Mouse (Mus musculus): ENCODE measurements around the gene Grid2. TPM values are rescaled to one million over a fixed set of nuclear protein-coding genes. Genes with fewer than 3 reads are reported as not detected.

Grid2 gene
- total RNA-seq, 2 experiments from 2014 or later: 0.07 TPM; not detected in 1

DNA sequence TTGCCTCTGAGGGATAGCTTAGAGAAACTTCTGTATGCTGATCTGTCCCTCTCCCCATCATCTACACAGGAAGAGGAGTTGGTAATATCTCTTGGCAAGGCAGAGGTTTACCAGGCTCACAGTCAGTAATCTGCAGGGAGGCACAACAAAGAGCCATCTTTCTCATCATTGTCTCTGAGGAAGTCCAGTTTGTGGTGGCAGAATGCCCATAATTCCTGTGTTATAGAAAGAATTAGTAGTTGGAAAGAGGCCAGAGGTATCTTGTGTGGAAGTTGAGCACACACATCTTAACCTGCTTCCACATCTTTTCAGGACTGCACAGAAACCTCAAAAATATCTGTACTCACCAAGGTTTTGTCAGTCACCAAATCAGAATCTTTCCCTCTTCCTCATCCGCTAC lies 1071.3 kb downstream of the Grid2 start:
- DNase-seq: no peak

- DNase-seq: no peak
Measured at GRCm38 (mm10) chr6:64327876-64328275, 1072.2 kb downstream of the Grid2 start.

DNA sequence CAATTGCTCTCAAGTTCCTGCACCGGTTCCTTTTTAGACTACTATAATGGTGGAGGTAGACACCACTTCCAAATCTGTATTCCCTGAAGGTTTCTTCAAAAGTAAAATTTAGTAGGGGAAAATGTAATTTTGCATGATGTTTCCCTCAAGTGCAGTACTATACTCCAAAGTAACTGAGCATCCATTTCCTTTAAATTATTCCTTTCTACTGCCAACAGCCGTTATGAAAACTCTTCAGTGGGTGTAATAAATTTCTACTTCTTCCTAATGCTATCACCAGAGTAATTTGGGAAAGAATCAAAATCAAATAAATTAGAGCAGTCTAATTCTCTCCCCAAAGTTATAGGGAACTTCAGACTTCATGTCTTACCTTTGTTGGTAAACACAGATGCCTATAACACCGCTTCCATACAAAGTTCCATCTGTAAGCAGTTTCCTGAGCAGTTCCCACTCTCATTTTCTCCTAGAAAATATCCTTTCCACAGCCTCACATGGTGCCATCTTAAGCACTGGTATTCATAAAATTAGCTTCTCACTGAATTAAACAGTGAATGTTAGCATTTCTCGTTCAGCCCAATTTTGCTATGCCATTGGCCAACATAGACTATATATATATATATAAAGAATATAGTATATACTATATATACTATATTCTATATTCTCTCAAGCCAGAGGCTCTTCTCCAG lies 1142.9 kb downstream of the Grid2 start:
- no peak for DNase-seq

DNA sequence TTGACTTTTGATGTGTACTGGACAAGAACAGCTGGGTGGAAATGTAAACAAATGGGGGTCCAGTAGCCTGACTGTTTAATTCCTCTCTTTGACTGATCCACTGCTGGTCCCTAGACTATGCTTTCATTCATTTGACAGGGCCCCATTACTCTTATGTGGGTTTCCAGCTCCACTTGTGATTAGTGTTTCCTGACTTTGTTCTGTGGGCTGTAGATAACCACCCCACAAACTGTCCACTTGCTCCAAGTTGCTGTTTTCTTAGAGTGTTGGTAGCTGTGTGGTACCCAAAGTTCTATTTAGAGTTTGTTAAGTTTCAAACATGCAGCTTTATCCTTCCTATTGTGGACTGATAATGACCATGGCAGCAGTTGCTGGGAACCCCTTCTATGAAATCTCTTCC lies 1172.0 kb downstream of the Grid2 start:
- DNase-seq: no peak

- no peak for DNase-seq
Measured at GRCm38 (mm10) chr6:64428898-64429297, 1173.2 kb downstream of the Grid2 start.

DNA sequence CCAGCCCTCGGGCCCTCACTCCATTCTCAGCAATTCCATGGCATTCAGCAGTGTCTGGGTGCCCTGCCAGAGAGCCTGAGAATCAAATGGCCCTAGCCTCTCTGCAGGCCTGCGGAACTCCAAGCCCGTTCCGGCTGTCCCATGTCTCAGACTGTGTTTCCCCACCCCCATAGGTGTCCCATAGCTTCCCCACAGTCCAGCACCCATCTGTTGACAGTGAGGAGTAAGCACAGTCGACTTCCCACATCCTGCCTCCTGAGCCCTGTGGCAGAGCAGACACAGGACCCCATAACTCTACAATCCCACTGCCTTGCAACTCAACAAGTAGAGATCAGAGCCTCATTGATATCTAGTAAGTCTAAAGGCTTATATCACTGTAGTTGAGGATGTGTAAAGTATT lies 1192.5 kb downstream of the Grid2 start:
- no peak for DNase-seq

DNA sequence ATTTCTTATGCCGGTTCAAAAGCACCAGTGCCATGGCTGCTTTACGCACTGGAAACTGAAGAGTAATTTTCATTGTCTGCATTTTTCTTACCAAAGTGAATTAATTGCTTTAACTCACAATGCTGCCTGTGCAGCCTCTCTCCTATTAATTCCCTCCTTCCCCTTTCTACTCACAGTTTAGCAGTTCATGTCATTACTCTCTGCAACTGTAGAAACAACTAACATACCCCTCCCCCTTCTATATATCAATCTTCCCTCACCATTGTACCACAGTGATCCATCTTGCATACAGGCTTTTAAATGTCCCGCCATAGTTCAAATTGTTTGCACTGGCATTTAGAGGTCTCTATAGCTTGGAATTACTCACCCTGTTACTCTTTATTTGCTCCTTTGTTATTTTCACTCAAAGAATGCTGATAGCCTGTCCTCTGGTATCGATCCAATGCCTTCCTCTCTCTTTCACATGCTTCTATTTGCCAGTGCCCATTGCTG lies 1193.2 kb downstream of the Grid2 start:
- no peak for DNase-seq

- no peak for DNase-seq
Measured at GRCm38 (mm10) chr6:64450770-64451169, 1195.1 kb downstream of the Grid2 start.

DNA sequence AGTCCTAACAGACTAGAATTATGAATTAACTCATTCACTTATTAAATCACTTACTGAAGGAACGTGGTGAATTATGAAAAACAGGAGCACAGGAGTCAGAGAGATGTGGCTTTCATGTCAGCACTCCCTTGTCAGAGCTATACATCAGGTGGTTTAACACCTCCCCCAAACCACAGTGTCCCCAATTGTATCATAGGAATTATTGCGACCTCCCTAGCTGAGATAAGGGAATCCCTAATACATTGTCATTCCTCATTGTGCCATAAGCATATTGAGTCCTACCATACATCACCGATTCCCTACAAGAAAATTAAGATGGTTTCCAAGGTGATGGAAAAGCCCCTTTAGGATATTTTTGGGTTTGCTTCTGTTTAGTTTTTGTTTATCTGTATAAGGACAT lies 1224.2 kb downstream of the Grid2 start:
- DNase-seq: no peak

DNA sequence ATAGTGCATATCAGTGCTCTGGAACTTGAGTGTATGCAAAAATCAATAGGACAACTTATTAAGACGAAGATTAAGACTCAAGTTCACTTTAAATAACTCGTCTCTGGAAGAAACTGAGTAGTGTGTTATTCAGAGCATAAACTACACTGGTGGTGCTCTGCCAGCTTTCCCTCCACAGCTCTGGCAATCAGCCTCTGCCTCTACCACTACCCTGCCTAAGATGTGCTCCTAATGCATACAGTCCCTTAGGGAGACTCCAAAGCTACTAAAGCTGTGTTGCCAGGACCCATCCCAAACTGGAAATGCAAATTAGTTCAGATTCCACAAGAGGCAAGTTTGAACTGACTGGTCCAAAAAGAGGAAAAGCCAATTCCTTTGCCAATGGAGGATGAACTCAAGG lies 1224.9 kb downstream of the Grid2 start:
- no peak for DNase-seq

- no peak for DNase-seq
Measured at GRCm38 (mm10) chr6:64490313-64491067, 1234.8 kb downstream of the Grid2 start.

- DNase-seq: no peak
Measured at GRCm38 (mm10) chr6:64504394-64504793, 1248.7 kb downstream of the Grid2 start.

GRCm38 (mm10) chr6:64542168-64542567 lies 1286.5 kb downstream of the Grid2 start:
- DNase-seq: no peak

DNA sequence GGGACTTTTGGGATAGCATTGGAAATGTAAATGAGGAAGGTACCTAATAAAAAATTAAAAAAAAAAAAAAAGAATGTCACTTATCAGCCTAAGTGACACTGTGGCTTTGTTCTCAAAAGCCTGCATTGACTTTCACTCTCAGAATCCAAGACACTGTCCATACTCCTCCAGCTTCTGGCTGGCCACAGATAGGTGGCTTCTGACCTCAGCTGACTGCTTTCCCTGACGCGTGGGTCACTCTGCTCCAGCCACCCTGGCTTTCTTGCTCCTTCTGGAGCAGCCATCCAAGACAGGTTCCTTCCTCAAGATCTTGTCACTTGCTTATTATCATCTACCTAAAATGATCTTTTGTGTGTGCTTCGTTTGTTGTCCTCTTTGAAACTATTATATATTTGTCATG lies 1298.0 kb downstream of the Grid2 start:
- no peak for DNase-seq

DNA sequence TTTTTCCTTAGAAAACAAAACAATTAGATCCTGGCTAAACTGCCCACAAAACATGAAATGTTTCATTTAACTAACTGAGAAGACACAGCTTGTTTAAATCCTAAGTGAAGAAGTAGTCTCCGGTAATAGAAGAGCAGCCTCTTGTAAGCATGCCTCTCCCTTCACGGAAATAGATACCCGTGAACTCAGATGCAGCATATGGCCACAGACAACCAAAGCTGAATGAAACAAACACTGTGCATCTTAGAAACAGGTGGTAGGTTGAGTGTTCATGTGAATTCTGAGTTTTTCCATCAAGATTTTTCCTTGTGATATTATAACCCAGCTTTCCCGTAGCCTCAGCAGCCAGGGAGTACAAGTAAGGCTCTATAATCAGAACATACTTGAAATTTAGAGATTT lies 1299.5 kb downstream of the Grid2 start:
- no peak for DNase-seq

DNA sequence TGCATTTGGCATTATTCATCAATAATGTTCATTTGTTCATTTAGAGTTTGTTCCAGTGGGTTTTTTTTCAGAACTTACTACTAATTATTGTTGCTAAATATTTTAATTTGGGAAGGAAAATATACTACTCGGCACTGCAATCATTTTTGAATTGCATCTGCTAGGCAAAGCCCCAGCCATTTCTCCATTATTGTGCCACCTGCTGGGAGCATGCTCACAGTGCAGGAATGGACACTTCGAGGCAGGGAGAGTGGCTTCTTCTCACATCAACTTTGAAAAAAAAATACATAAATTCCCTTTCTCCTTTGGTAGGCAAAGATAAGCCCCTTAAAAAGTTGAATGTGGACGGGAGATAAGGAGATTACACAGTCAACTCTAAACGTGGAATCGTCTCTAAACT lies 1312.9 kb downstream of the Grid2 start:
- DNase-seq: peak; percentile 15 to 23

- no peak for DNase-seq
Measured at GRCm38 (mm10) chr6:64581338-64581737, 1325.7 kb downstream of the Grid2 start.

DNA sequence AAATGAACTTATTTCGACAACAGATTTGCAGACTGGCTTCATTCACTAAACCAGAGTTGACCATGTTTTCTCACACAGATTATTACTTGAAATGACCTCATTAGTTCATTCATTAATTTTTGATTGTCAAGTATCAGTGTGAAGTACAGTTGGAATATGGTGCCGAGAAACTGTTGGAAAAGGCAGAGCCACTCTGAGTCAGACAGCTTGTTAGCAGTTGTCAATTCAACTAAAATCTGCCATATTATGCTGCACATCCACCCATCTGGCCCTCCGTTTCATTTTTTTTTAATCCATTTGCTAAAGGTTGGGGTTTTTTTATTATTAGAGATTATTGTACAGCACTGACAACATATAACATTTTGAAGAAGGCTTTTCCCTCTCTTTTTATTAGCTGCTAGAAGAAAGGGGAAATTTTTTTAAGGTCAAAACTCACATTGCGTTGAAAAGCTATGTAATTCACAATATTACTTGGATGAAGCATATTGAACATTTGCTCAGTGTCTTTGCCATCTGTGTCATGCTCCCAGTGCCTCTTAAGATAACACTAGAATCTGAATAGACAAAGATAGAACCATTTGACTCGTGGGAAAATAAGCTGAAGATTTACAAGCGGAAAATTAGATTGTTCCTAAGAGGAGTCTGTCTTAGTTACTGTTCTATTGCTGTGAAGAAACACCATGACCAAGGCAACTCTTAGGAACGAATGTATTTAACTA lies 1333.0 kb downstream of the Grid2 start:
- no peak for DNase-seq

GRCm38 (mm10) chr6:64596261-64596660 lies 1340.6 kb downstream of the Grid2 start:
- DNase-seq: no peak

DNA sequence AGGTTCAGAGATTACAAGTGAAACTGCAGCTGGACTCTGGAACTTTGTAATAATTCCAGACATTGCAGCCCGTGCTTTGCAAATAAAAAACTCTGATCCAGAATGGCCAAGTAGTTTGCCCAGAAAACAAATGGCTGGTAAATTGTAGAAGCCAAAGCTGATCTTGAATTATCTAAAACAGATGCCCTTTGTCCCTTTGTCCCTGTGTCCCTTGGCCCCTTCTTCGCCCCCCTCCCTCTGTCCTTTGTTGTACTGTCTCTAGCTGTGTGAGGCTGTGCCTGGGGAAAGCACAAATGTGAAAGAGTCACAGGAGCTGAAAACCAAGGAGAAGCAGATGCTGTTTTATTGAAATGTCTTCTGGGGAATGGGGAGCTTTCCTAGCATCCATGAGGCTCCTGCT lies 1341.2 kb downstream of the Grid2 start:
- no peak for DNase-seq

DNA sequence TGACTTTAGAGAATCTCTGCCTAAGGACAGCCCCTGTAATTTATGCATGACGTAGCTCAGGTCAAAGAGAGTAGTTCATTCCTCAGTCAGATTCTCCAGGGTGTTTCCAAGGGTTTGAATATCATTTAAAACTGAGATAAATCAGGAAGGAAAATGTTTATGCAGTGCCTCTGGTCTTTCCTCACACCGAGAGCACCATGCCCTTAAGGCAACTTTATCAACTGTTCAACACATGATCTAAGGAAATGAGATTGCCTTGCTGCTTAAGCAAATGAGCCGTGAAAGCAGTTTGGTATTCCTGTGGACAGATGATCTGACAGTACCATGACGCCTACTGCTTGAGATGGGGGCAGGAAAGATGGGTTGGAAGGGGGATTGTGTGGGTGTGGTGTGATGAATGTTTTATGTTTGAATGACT lies 1342.5 kb downstream of the Grid2 start:
- no peak for DNase-seq

DNA sequence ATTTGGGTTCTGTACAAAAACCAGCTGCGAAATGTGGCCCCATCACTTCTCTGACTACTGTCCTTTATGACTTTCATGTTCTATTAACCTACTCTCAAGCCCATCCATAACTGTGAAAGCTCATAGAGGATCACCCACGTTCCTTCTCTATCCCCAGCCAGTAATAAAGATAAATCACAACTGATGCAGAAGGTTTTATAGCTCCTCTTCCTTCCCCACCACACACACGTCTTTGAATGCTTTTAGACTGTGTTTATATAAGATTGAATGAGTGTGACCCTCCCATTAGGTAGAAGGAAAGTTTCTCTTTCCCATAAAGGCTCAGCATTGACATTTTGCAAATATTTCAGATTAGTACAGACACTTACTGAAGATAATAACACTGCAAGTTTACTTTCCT lies 1350.1 kb downstream of the Grid2 start:
- no peak for DNase-seq

DNA sequence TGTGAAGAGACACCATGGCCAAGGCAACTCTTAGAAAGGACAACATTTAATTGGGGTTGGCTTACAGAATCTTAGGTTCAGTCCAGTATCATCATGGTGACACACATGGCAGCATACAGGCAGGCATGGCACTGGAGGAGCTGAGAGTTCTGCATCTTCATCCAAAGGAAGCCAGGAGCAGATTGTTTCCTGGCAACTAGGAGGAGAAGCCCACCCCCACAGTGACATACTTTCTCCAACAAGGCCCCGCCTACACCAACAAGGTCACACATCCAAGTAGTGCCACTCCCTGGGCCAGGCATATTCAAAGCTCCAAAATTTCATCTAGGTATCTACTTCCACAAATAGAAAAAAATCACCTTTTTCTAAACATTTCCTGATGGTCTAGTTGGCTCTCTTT lies 1351.4 kb downstream of the Grid2 start:
- no peak for DNase-seq

All from adrenal gland, postnatal 36 days (tissue).